Mouse (Mus musculus) intestine, embryonic 14.5 days (tissue): ENCODE measurements around the gene Slit3. TPM values are rescaled to one million over a fixed set of nuclear protein-coding genes. Genes with fewer than 3 reads are reported as not detected.

ENCODE experiments used
- ATAC-seq: fragments of 200-750 bp; cut with Nextera tagmentation; replicated peaks from 2 replicates; pipeline ENCODE4 v1.8.0; 2017; ENCODE audit warnings: low read depth, moderate number of reproducible peaks, moderate TSS enrichment, moderate library complexity; ENCODE audit not compliant: low FRiP score, low TSS enrichment
- DNase-seq: peaks from one replicate; pipeline ENCODE4 v3.0.0-alpha.2; 2018; ENCODE audit warnings: low spot score
- H3K27ac ChIP-seq: fragments of 300-500 bp; sonication (generic); 2 replicates; pipeline ENCODE4 v1.5.1; 2014; ENCODE audit warnings: low read depth, mild to moderate bottlenecking, control low read depth
- H3K27me3 ChIP-seq: fragments of 300-500 bp; sonication (generic); replicated peaks from 2 replicates; pipeline ENCODE4 v1.6.1; 2014; ENCODE audit warnings: low read length, control low read depth; ENCODE audit not compliant: control insufficient read depth, insufficient read depth
- H3K36me3 ChIP-seq: fragments of 300-500 bp; sonication (generic); 2 replicates; pipeline ENCODE4 v1.6.1; 2014; ENCODE audit warnings: low read length, control low read depth; ENCODE audit not compliant: control insufficient read depth, insufficient read depth
- H3K4me1 ChIP-seq: fragments of 300-500 bp; sonication (generic); replicated peaks from 2 replicates; pipeline ENCODE4 v1.6.1; 2014; ENCODE audit warnings: low read length, control low read depth, mixed read lengths; ENCODE audit not compliant: control insufficient read depth, insufficient read depth
- H3K4me2 ChIP-seq: fragments of 300-500 bp; sonication (generic); 2 replicates; pipeline ENCODE4 v1.6.1; 2014; ENCODE audit warnings: low read length
- H3K4me3 ChIP-seq: fragments of 300-500 bp; sonication (generic); 2 replicates; pipeline ENCODE4 v1.5.1; 2014; ENCODE audit warnings: low read depth, low read length, control low read depth, mixed read lengths
- H3K9ac ChIP-seq: fragments of 300-500 bp; sonication (generic); 2 replicates; pipeline ENCODE4 v1.6.1; 2014; ENCODE audit warnings: mild to moderate bottlenecking, low read length
- H3K9me3 ChIP-seq: fragments of 300-500 bp; sonication (generic); 2 replicates; pipeline ENCODE4 v1.6.1; 2016; ENCODE audit warnings: low read length, control low read depth; ENCODE audit not compliant: control insufficient read depth
- WGBS: fragments of 180-500 bp; shearing (Covaris S2); extraction: QIAGEN DNeasy Blood & Tissue Kit; methylation state at CpG from one replicate; pipeline ENCODE4 v1.1.7; 2014; 5-methylcytosine and 5-hydroxymethylcytosine counted together
- polyA plus RNA-seq: library from polyadenylated mRNA; unstranded; fragments of >200 nt; fragmentation: Nextera tagmentation; extraction: Ambion mirVana; gene quantifications from 2 replicates; pipeline ENCODE4 v1.2.1, GENCODE M21; 2014

Slit3 gene
- polyA plus RNA-seq, 1 experiment from 2014 or later, result 27.6 TPM

GRCm38 (mm10) chr11:35136625-35137024 lies 15.6 kb downstream of the Slit3 start:
- no peaks in the 10 kb centered on the region for H3K4me1 ChIP-seq
- no peak overlapping the region for H3K9ac ChIP-seq
- 86% methylated on average over 9 of the region's 9 CpGs for WGBS
- H3K27ac ChIP-seq, result no peak overlapping the region
- no peak overlapping the region for H3K4me2 ChIP-seq
- ATAC-seq (no peak), DNase-seq (no peak)
- no peak overlapping the region for H3K4me3 ChIP-seq
- H3K27me3 ChIP-seq, result no peaks in the 10 kb centered on the region
- no peaks in the 10 kb centered on the region for H3K36me3 ChIP-seq
- no peaks in the 10 kb centered on the region for H3K9me3 ChIP-seq

GRCm38 (mm10) chr11:35140092-35140491 lies 19.1 kb downstream of the Slit3 start:
- no peaks in the 10 kb centered on the region for H3K9me3 ChIP-seq
- no peaks in the 10 kb centered on the region for H3K27me3 ChIP-seq
- H3K36me3 ChIP-seq, result no peaks in the 10 kb centered on the region
- no peak for ATAC-seq
- H3K9ac ChIP-seq, result no peak overlapping the region
- 92% methylated on average over 6 of the region's 6 CpGs for WGBS
- H3K4me2 ChIP-seq, result no peak overlapping the region
- no peak overlapping the region for H3K27ac ChIP-seq
- H3K4me1 ChIP-seq, result no peaks in the 10 kb centered on the region
- H3K4me3 ChIP-seq, result no peak overlapping the region
- DNase-seq, result no peak

DNA sequence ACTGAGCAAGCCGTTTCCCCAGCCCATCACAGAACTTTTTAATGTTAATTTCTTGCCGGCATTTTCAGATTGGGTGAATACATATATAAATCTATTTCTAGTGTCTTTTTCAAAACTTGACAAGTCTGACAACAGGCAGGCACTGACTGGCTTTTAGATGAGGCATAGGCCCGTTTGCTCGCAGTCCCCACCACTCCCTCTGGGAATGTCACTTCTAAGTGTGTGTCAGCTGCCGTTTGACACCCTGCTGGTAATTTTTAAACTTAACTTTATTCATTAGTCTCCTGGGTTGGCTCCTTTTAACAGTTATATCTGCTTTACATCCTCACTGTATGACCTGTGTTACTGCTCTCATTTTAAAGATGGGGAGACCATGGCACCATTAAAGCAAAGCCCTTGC lies 21.2 kb downstream of the Slit3 start:
- WGBS, result 79% methylated on average over 5 of the region's 5 CpGs
- Histone ChIP-seq H3K9ac (no peak overlapping the region), H3K27me3 (no peaks in the 10 kb centered on the region), H3K9me3 (no peaks in the 10 kb centered on the region), H3K27ac (no peak overlapping the region), H3K36me3 (no peaks in the 10 kb centered on the region), H3K4me2 (no peak overlapping the region), H3K4me1 (no peaks in the 10 kb centered on the region), H3K4me3 (no peak overlapping the region)
- ATAC-seq (no peak), DNase-seq (no peak)

DNA sequence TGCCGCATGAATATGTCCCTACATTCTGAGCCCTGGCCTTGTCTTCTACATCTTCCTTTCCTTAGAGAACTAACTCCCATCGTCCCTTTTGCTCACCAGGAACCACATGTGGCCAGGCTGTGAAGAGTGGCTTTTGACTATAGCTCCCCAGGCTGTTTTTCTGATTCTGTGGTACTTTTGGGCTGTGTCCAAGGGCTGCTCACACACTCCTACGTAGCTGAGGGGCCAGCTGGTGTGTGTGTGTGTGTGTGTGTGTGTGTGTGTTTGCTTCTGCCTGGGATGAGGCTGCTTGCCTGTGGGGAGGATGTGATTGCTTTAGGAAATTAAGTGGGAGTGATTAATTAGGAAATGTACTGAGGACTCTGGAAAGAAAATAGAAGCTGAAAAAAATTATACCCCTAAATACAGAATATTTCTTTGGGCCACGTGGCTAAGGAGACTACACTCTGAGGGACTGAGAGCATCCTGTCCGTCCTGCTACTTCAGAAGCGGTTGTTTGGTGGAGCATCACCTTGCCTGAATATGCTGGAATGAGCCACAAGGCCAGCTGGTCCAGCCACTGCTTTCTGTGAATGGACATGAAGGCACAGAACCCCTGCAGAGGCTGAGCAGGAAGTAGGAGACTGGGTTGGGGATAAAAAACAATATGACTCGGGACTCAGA lies 21.8 kb downstream of the Slit3 start:
- Histone ChIP-seq H3K27ac (no peak overlapping the region), H3K27me3 (no peaks in the 10 kb centered on the region), H3K4me3 (no peak overlapping the region), H3K36me3 (no peaks in the 10 kb centered on the region), H3K4me1 (no peaks in the 10 kb centered on the region), H3K9me3 (no peaks in the 10 kb centered on the region), H3K4me2 (no peak overlapping the region), H3K9ac (no peak overlapping the region)
- DNase-seq (no peak), ATAC-seq (0 out of 2 replicates have a peak, but pooled peaks have one; percentile 55)
- 53% methylated on average over 7 of the region's 7 CpGs for WGBS

DNA sequence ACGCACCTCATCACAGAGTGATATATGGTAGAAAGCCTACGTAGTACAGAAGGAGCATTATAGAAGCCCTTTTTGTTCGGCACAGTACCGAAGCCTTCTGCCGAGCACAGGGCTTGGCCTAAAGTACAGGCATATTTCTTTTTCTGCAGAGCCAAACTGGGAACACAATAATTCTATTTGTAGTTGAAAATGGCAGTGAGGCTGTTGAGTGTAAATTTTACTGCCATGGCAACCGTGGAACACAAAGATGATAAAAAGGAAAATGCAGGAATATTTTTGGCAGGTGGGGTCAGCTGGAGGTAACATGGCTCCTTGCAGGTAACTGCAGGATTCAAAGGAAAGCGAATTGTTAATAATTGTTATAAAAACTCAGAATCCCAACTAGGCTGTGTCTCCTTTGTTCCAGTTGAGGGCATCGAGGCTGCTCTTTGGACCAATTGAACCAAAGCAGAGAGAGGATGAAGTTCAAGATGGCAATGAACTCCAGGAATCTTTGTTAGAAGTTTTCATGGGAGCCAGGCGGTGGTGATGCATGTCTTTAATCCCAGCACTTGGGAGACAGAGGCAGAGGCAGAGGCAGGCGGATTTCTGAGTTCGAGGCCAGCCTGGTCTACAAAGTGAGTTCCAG lies 26.9 kb downstream of the Slit3 start:
- no peaks in the 10 kb centered on the region for H3K9me3 ChIP-seq
- no peak for ATAC-seq
- 85% methylated on average over 11 of the region's 11 CpGs for WGBS

DNA sequence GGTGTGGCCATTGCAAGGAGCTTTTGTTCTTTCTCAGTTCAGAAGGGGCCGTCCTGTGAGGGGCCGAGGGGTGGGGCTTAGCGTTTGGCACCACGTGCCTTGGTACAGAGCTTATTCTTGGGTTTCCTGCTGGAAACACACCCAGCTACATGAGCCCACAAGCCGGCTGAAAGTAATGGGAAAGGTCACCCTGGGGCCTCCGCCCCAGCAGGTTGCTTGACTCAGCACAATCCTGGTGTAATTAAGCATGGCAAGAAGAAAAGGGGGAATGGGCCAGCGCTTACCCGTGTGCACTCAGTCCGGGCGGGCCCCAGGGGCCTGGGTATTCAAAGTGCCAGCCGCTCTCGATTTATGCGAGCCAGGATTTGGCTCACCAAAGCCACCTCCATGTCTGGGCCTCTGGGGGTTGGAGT lies 30.5 kb downstream of the Slit3 start:
- no peak for DNase-seq
- no peak overlapping the region for H3K27ac ChIP-seq
- WGBS, result 59% methylated on average over 13 of the region's 13 CpGs
- no peaks in the 10 kb centered on the region for H3K36me3 ChIP-seq
- no peaks in the 10 kb centered on the region for H3K4me1 ChIP-seq
- no peak overlapping the region for H3K9ac ChIP-seq
- H3K27me3 ChIP-seq, result no peaks in the 10 kb centered on the region
- H3K9me3 ChIP-seq, result no peaks in the 10 kb centered on the region
- no peak overlapping the region for H3K4me2 ChIP-seq
- ATAC-seq, result no peak
- no peak overlapping the region for H3K4me3 ChIP-seq

More for the DNA sequence above, 26.9 kb downstream of the Slit3 start:
- Histone ChIP-seq H3K9ac (no peak overlapping the region), H3K27me3 (no peaks in the 10 kb centered on the region), H3K4me1 (no peaks in the 10 kb centered on the region), H3K27ac (no peak overlapping the region), H3K4me2 (no peak overlapping the region), H3K4me3 (no peak overlapping the region), H3K36me3 (no peaks in the 10 kb centered on the region)
- no peak for DNase-seq

DNA sequence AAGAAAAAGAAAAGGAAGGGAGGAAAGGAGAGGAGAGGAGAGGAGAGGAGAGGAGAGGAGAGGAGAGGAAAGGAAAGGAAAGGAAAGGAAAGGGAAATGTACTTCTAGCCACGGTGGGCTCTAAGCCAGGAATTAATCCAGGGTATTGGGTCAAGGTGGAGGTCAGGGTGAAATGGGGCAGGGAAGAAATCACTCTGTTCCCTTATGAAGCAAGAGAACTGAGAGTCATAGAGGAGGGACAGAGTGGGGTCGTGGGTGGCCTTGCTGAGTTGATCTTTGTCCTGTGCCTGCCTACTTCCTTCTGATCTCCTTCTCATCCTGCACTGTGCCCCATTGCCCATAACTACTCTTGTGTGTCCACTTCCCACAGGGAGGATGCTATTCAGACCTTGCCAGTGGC lies 31.9 kb downstream of the Slit3 start:
- H3K9ac ChIP-seq, result no peak overlapping the region
- no peaks in the 10 kb centered on the region for H3K9me3 ChIP-seq
- H3K27me3 ChIP-seq, result no peaks in the 10 kb centered on the region
- H3K27ac ChIP-seq, result no peak overlapping the region
- H3K36me3 ChIP-seq, result no peaks in the 10 kb centered on the region
- no peak overlapping the region for H3K4me2 ChIP-seq
- H3K4me3 ChIP-seq, result no peak overlapping the region
- ATAC-seq, result no peak
- H3K4me1 ChIP-seq, result no peaks in the 10 kb centered on the region
- WGBS, result 68% methylated on average over 2 of the region's 2 CpGs
- DNase-seq, result no peak

GRCm38 (mm10) chr11:35154449-35154848 lies 33.4 kb downstream of the Slit3 start:
- Histone ChIP-seq H3K27ac (no peak overlapping the region), H3K9ac (no peak overlapping the region), H3K27me3 (no peaks in the 10 kb centered on the region), H3K36me3 (no peaks in the 10 kb centered on the region), H3K4me1 (no peaks in the 10 kb centered on the region), H3K4me3 (no peak overlapping the region), H3K4me2 (no peak overlapping the region), H3K9me3 (no peaks in the 10 kb centered on the region)
- WGBS, result 83% methylated on average over 5 of the region's 5 CpGs
- ATAC-seq (no peak), DNase-seq (no peak)

GRCm38 (mm10) chr11:35155281-35155680 lies 34.3 kb downstream of the Slit3 start:
- Histone ChIP-seq H3K27me3 (no peaks in the 10 kb centered on the region), H3K36me3 (no peaks in the 10 kb centered on the region), H3K4me2 (no peak overlapping the region), H3K9me3 (no peaks in the 10 kb centered on the region), H3K4me3 (no peak overlapping the region), H3K4me1 (no peaks in the 10 kb centered on the region), H3K9ac (no peak overlapping the region), H3K27ac (no peak overlapping the region)
- WGBS, result 91% methylated on average over 7 of the region's 7 CpGs
- no peak for ATAC-seq
- DNase-seq, result no peak
